Comparison of ENCODE assay signal across 12 mouse cellular contexts in genomic region chr9:110622621-110623219, GRCm38 (mm10). TPM values are rescaled to one million over a fixed set of nuclear protein-coding genes. Genes with fewer than 3 reads are reported as not detected.
DNase-seq lines count a peak whose midpoint lies in the region; ATAC-seq and TF ChIP-seq lines count a peak whose summit lies in the region.
"Had no signal": no experiment of that assay in that cellular context is flagged by ENCODE, and none has a peak within 500 bp of the region (broad histone marks: within the 10 kb centered on the region; RNA-seq: fewer than 3 reads in every experiment).

No protein-coding gene starts in this region.

- no peak overlapping the region for H3K4me2 ChIP-seq in liver, embryonic 12.5 days
- H3K4me2 ChIP-seq in limb, embryonic 13.5 days (replicated peaks): peak overlapping the region; percentile 93

- H3K79me2 ChIP-seq in liver, adult 2 months (ENCODE audit: control insufficient read depth, insufficient read depth, low read length): no peaks in the 10 kb centered on the region

- TF ChIP-seq CTCF in liver, adult 2 months (IDR thresholded peaks at IDR 0.05; ENCODE audit: low read depth, low read length): no peak

- peaks cover 50% of the 10 kb centered on the region for H3K36me3 ChIP-seq in heart, embryonic 10.5 days
- peaks cover 17% of the 10 kb centered on the region for H3K36me3 ChIP-seq in liver, adult 2 months (ENCODE audit: control insufficient read depth, insufficient read depth, low read length)
- H3K36me3 ChIP-seq in liver, embryonic 12.5 days: peaks cover 62% of the 10 kb centered on the region
- H3K36me3 ChIP-seq in embryonic facial prominence, embryonic 10.5 days (replicated peaks): peaks cover 50% of the 10 kb centered on the region
- peaks cover 53% of the 10 kb centered on the region for H3K36me3 ChIP-seq in limb, embryonic 13.5 days

- no peak overlapping the region for H3K27ac ChIP-seq in heart, embryonic 10.5 days
- H3K27ac ChIP-seq in liver, adult 2 months (replicated peaks; ENCODE audit: insufficient read depth, low read depth, low read length): no peak overlapping the region
- no peak overlapping the region for H3K27ac ChIP-seq in liver, embryonic 12.5 days
- no peak overlapping the region for H3K27ac ChIP-seq in embryonic facial prominence, embryonic 10.5 days (replicated peaks)
- H3K27ac ChIP-seq in limb, embryonic 13.5 days: no peak overlapping the region

- 86% methylated on average over 12 of the region's 12 CpGs for WGBS in heart, embryonic 10.5 days
- whole genome bisulfite sequencing in liver, adult 2 months: 60% methylated on average over 12 of the region's 12 CpGs
- WGBS in liver, embryonic 12.5 days (ENCODE audit: insufficient replicate concordance): 76% methylated on average over 12 of the region's 12 CpGs
- 88% methylated on average over 12 of the region's 12 CpGs for WGBS in embryonic facial prominence, embryonic 10.5 days
- WGBS in limb, embryonic 13.5 days: 88% methylated on average over 12 of the region's 12 CpGs

- peaks cover 36% of the 10 kb centered on the region for H3K4me1 ChIP-seq in heart, embryonic 10.5 days
- peaks cover 4% of the 10 kb centered on the region; the same call in 1 of the 2 replicates for H3K4me1 ChIP-seq in liver, adult 2 months (ENCODE audit: control insufficient read depth, insufficient read depth, low read length)
- H3K4me1 ChIP-seq in liver, embryonic 12.5 days: peaks cover 21% of the 10 kb centered on the region
- peaks cover 26% of the 10 kb centered on the region for H3K4me1 ChIP-seq in embryonic facial prominence, embryonic 10.5 days
- H3K4me1 ChIP-seq in limb, embryonic 13.5 days: peaks cover 24% of the 10 kb centered on the region

- no peak overlapping the region for H3K9ac ChIP-seq in liver, adult 2 months (ENCODE audit: low read depth, low read length)
- H3K9ac ChIP-seq in liver, embryonic 12.5 days: no peak overlapping the region
- peak overlapping the region; percentile 77; the same call in 1 of the 2 replicates for H3K9ac ChIP-seq in limb, embryonic 13.5 days

- H3K4me3 ChIP-seq in heart, embryonic 10.5 days: no peak overlapping the region
- no peak overlapping the region for H3K4me3 ChIP-seq in liver, adult 2 months (ENCODE audit: insufficient read depth, low read depth, low read length)
- H3K4me3 ChIP-seq in liver, embryonic 12.5 days: no peak overlapping the region
- peak overlapping the region; percentile 60; the same call in 1 of the 2 replicates for H3K4me3 ChIP-seq in embryonic facial prominence, embryonic 10.5 days
- peak overlapping the region; percentile 60; the same call in 1 of the 2 replicates for H3K4me3 ChIP-seq in limb, embryonic 13.5 days

- TF ChIP-seq POLR2A in liver, adult 2 months (IDR thresholded peaks at IDR 0.05; ENCODE audit: extremely low read depth, insufficient read depth, low read length): no peak

- no peaks in the 10 kb centered on the region for H3K9me3 ChIP-seq in heart, embryonic 10.5 days
- H3K9me3 ChIP-seq in liver, embryonic 12.5 days (replicated peaks): no peaks in the 10 kb centered on the region
- no peaks in the 10 kb centered on the region for H3K9me3 ChIP-seq in embryonic facial prominence, embryonic 10.5 days
- H3K9me3 ChIP-seq in limb, embryonic 13.5 days: no peaks in the 10 kb centered on the region
- H3K9me3 ChIP-seq: lung, embryonic 15.5 days had no signal

- H3K27me3 ChIP-seq in heart, embryonic 10.5 days (ENCODE audit: insufficient read depth, poor library complexity, severe bottlenecking): peaks cover 18% of the 10 kb centered on the region
- H3K27me3 ChIP-seq in liver, adult 2 months (ENCODE audit: control insufficient read depth, insufficient read depth, low read length): no peaks in the 10 kb centered on the region
- H3K27me3 ChIP-seq in liver, embryonic 12.5 days (replicated peaks): no peaks in the 10 kb centered on the region
- peaks cover 15% of the 10 kb centered on the region for H3K27me3 ChIP-seq in embryonic facial prominence, embryonic 10.5 days (replicated peaks; ENCODE audit: low read depth, poor library complexity, severe bottlenecking)
- H3K27me3 ChIP-seq in limb, embryonic 13.5 days: no peaks in the 10 kb centered on the region
- H3K27me3 ChIP-seq: lung, embryonic 15.5 days had no signal

- ATAC-seq in liver, embryonic 12.5 days: no peak
- ATAC-seq in limb, embryonic 13.5 days (ENCODE audit: low FRiP score, low read depth): no peak

- DNase-seq in heart, adult 11 months: peak; percentile 87
- DNase-seq in heart, embryonic 10.5 days (ENCODE audit: low spot score): no peak
- peak; percentile 49 for DNase-seq in liver, adult 2 months (ENCODE audit: extremely low read depth, low read depth, low spot score)
- DNase-seq in embryonic facial prominence, embryonic 10.5 days (ENCODE audit: low spot score): no peak
- no peak for DNase-seq in right cerebral cortex, postnatal 36 days (ENCODE audit: low spot score in 2 of 2)
- DNase-seq: cerebellum, postnatal 10 days; heart, postnatal 4 days; kidney, postnatal 14 days; left cerebral cortex, postnatal 4 days had no signal

RNA-seq across cellular contexts. Expression of gene Nradd, which starts 1.5 kb away (rescaled TPM):
- 28.5 and 32.3 TPM in 2 replicates for polyA plus RNA-seq in heart, embryonic 10.5 days (2016; fragmentation: Nextera tagmentation; extraction: Ambion mirVana)
- 0.65 and 1.6 TPM in 2 replicates for total RNA-seq in liver, adult 2 months (2014; rRNA removed)
- 0.92 and 1.4 TPM in 2 replicates for polyA plus RNA-seq in liver, adult 2 months (2012; rRNA removed)
- polyA plus RNA-seq in liver, embryonic 12.5 days (2016; fragmentation: Nextera tagmentation; extraction: Ambion mirVana): 5.3 and 6.7 TPM in 2 replicates
- 37.8 and 39.3 TPM in 2 replicates for polyA plus RNA-seq in embryonic facial prominence, embryonic 10.5 days (2016; fragmentation: Nextera tagmentation; extraction: Ambion mirVana)
- 61.2 and 64.5 TPM in 2 replicates for polyA plus RNA-seq in limb, embryonic 13.5 days (2015; fragmentation: Nextera tagmentation; extraction: Ambion mirVana)

RNA-seq across cellular contexts. Expression of gene Nbeal2, which starts 31.2 kb away (rescaled TPM):
- 2.4 and 3.1 TPM in 2 replicates for polyA plus RNA-seq in heart, embryonic 10.5 days (2016; fragmentation: Nextera tagmentation; extraction: Ambion mirVana)
- 2.1 and 4.6 TPM in 2 replicates for total RNA-seq in liver, adult 2 months (2014; rRNA removed)
- polyA plus RNA-seq in liver, adult 2 months (2012; rRNA removed): 11.6 and 12.7 TPM in 2 replicates
- polyA plus RNA-seq in liver, embryonic 12.5 days (2016; fragmentation: Nextera tagmentation; extraction: Ambion mirVana): 4.7 and 4.9 TPM in 2 replicates
- 1.9 and 2.0 TPM in 2 replicates for polyA plus RNA-seq in embryonic facial prominence, embryonic 10.5 days (2016; fragmentation: Nextera tagmentation; extraction: Ambion mirVana)
- polyA plus RNA-seq in limb, embryonic 13.5 days (2015; fragmentation: Nextera tagmentation; extraction: Ambion mirVana): 0.75 and 0.76 TPM in 2 replicates

RNA-seq across cellular contexts. Expression of gene Ccdc12, which starts 33.6 kb away (rescaled TPM):
- polyA plus RNA-seq in heart, embryonic 10.5 days (2016; fragmentation: Nextera tagmentation; extraction: Ambion mirVana): 159 and 189 TPM in 2 replicates
- total RNA-seq in liver, adult 2 months (2014; rRNA removed): 28.7 and 29.9 TPM in 2 replicates
- polyA plus RNA-seq in liver, adult 2 months (2012; rRNA removed): 48.7 and 51.4 TPM in 2 replicates
- 103 and 105 TPM in 2 replicates for polyA plus RNA-seq in liver, embryonic 12.5 days (2016; fragmentation: Nextera tagmentation; extraction: Ambion mirVana)
- polyA plus RNA-seq in embryonic facial prominence, embryonic 10.5 days (2016; fragmentation: Nextera tagmentation; extraction: Ambion mirVana): 174 and 177 TPM in 2 replicates
- polyA plus RNA-seq in limb, embryonic 13.5 days (2015; fragmentation: Nextera tagmentation; extraction: Ambion mirVana): 106 and 107 TPM in 2 replicates

Comparison
In these comparisons a context has a peak if more than half of its experiments do, and no peak if none do; other contexts are left out.
1. DNase-seq: peak in heart, adult 11 months (single experiment) and liver, adult 2 months (single experiment); none in heart, embryonic 10.5 days (single experiment), embryonic facial prominence, embryonic 10.5 days (single experiment) and right cerebral cortex, postnatal 36 days (0 of 2).
2. H3K4me3 ChIP-seq: peak in embryonic facial prominence, embryonic 10.5 days (single experiment) and limb, embryonic 13.5 days (single experiment); none in heart, embryonic 10.5 days (single experiment), liver, adult 2 months (single experiment) and liver, embryonic 12.5 days (single experiment).